Mouse (Mus musculus): ENCODE measurements around the gene Mipep. TPM values are rescaled to one million over a fixed set of nuclear protein-coding genes. Genes with fewer than 3 reads are reported as not detected.

Mipep gene
- polyA plus RNA-seq, 1 experiment from 2014 or later = 24.2 TPM

- no peak overlapping the region for H3K4me3 ChIP-seq (replicated peaks)
- H3K4me2 ChIP-seq = no peak overlapping the region
- H3K27ac ChIP-seq = no peak overlapping the region
- H3K4me1 ChIP-seq = peaks cover 5% of the 10 kb centered on the region
- H3K27me3 ChIP-seq = no peaks in the 10 kb centered on the region
- ATAC-seq (replicated peaks; ENCODE audit: low FRiP score) = no peak
- WGBS = 90% methylated on average over 8 of the region's 8 CpGs
- H3K9ac ChIP-seq = no peak overlapping the region
- H3K36me3 ChIP-seq = peaks cover 30% of the 10 kb centered on the region; the same call in 1 of the 2 replicates
- no peaks in the 10 kb centered on the region for H3K9me3 ChIP-seq (replicated peaks)
Observed at GRCm38 (mm10) chr14:60809881-60810280, 25.5 kb downstream of the Mipep start.

GRCm38 (mm10) chr14:60811547-60811946 is 27.2 kb downstream of the Mipep start:
- no peak for ATAC-seq (replicated peaks; ENCODE audit: low FRiP score)
- WGBS = 82% methylated on average over 4 of the region's 4 CpGs
- no peaks in the 10 kb centered on the region for H3K27me3 ChIP-seq
- H3K27ac ChIP-seq = no peak overlapping the region
- no peaks in the 10 kb centered on the region for H3K9me3 ChIP-seq (replicated peaks)
- H3K4me1 ChIP-seq = peaks cover 5% of the 10 kb centered on the region
- no peak overlapping the region for H3K4me2 ChIP-seq
- H3K4me3 ChIP-seq (replicated peaks) = no peak overlapping the region
- no peak overlapping the region for H3K9ac ChIP-seq
- H3K36me3 ChIP-seq = peaks cover 29% of the 10 kb centered on the region; the same call in 1 of the 2 replicates

- no peaks in the 10 kb centered on the region for H3K27me3 ChIP-seq
- 90% methylated on average over 5 of the region's 5 CpGs for WGBS
- H3K9ac ChIP-seq = no peak overlapping the region
- peaks cover 22% of the 10 kb centered on the region; the same call in 1 of the 2 replicates for H3K36me3 ChIP-seq
- no peak overlapping the region for H3K27ac ChIP-seq
- ATAC-seq (replicated peaks; ENCODE audit: low FRiP score) = no peak
- H3K4me1 ChIP-seq = no peaks in the 10 kb centered on the region
- no peak overlapping the region for H3K4me3 ChIP-seq (replicated peaks)
- no peak overlapping the region for H3K4me2 ChIP-seq
- no peaks in the 10 kb centered on the region for H3K9me3 ChIP-seq (replicated peaks)
Observed at GRCm38 (mm10) chr14:60815098-60815497, 30.7 kb downstream of the Mipep start.

GRCm38 (mm10) chr14:60818045-60818444 is 33.7 kb downstream of the Mipep start:
- Histone ChIP-seq H3K4me2 (no peak overlapping the region), H3K9me3 (replicated peaks) (no peaks in the 10 kb centered on the region), H3K9ac (no peak overlapping the region), H3K36me3 (peaks cover 13% of the 10 kb centered on the region; the same call in 1 of the 2 replicates), H3K27ac (no peak overlapping the region), H3K27me3 (no peaks in the 10 kb centered on the region), H3K4me3 (replicated peaks) (no peak overlapping the region), H3K4me1 (no peaks in the 10 kb centered on the region)
- 81% methylated on average over 5 of the region's 5 CpGs for WGBS
- no peak for ATAC-seq (replicated peaks; ENCODE audit: low FRiP score)

GRCm38 (mm10) chr14:60830096-60830495 is 45.7 kb downstream of the Mipep start:
- Histone ChIP-seq H3K27me3 (no peaks in the 10 kb centered on the region), H3K36me3 (peaks cover 36% of the 10 kb centered on the region), H3K4me2 (no peak overlapping the region), H3K4me1 (no peaks in the 10 kb centered on the region), H3K9me3 (replicated peaks) (no peaks in the 10 kb centered on the region; the same call in 1 of the 2 replicates), H3K9ac (no peak overlapping the region), H3K27ac (no peak overlapping the region), H3K4me3 (replicated peaks) (no peak overlapping the region)
- 91% methylated on average over 2 of the region's 2 CpGs for WGBS
- no peak for ATAC-seq (replicated peaks; ENCODE audit: low FRiP score)

GRCm38 (mm10) chr14:60836709-60837108 is 52.3 kb downstream of the Mipep start:
- H3K27ac ChIP-seq = no peak overlapping the region
- H3K4me1 ChIP-seq = 0 out of 2 replicates have a peak, but pooled peaks cover 2% of the 10 kb centered on the region
- H3K36me3 ChIP-seq = peaks cover 17% of the 10 kb centered on the region
- no peak overlapping the region for H3K4me3 ChIP-seq (replicated peaks)
- no peaks in the 10 kb centered on the region; the same call in 1 of the 2 replicates for H3K9me3 ChIP-seq (replicated peaks)
- no peak overlapping the region for H3K4me2 ChIP-seq
- no peaks in the 10 kb centered on the region for H3K27me3 ChIP-seq
- ATAC-seq (replicated peaks; ENCODE audit: low FRiP score) = no peak
- no peak overlapping the region for H3K9ac ChIP-seq
- WGBS = 88% methylated on average over 6 of the region's 6 CpGs

GRCm38 (mm10) chr14:60839654-60840053 is 55.3 kb downstream of the Mipep start:
- Histone ChIP-seq H3K4me2 (no peak overlapping the region), H3K36me3 (peaks cover 10% of the 10 kb centered on the region), H3K4me3 (replicated peaks) (no peak overlapping the region), H3K27me3 (no peaks in the 10 kb centered on the region), H3K9ac (no peak overlapping the region), H3K9me3 (replicated peaks) (no peaks in the 10 kb centered on the region), H3K4me1 (0 out of 2 replicates have a peak, but pooled peaks cover 2% of the 10 kb centered on the region), H3K27ac (no peak overlapping the region)
- 76% methylated on average over 8 of the region's 8 CpGs for WGBS
- no peak for ATAC-seq (replicated peaks; ENCODE audit: low FRiP score)

GRCm38 (mm10) chr14:60841977-60842659 is 57.7 kb downstream of the Mipep start:
- ATAC-seq (replicated peaks; ENCODE audit: low FRiP score) = no peak
- Histone ChIP-seq H3K9me3 (replicated peaks) (no peaks in the 10 kb centered on the region), H3K27ac (no peak overlapping the region), H3K4me1 (0 out of 2 replicates have a peak, but pooled peaks cover 2% of the 10 kb centered on the region), H3K36me3 (peaks cover 18% of the 10 kb centered on the region), H3K4me2 (no peak overlapping the region), H3K9ac (no peak overlapping the region), H3K4me3 (replicated peaks) (no peak overlapping the region), H3K27me3 (no peaks in the 10 kb centered on the region)
- WGBS = 66% methylated on average over 14 of the region's 14 CpGs

- Histone ChIP-seq H3K9me3 (replicated peaks) (no peaks in the 10 kb centered on the region), H3K36me3 (peaks cover 30% of the 10 kb centered on the region), H3K4me2 (no peak overlapping the region), H3K4me1 (0 out of 2 replicates have a peak, but pooled peaks cover 2% of the 10 kb centered on the region), H3K27me3 (no peaks in the 10 kb centered on the region), H3K4me3 (replicated peaks) (no peak overlapping the region), H3K27ac (no peak overlapping the region), H3K9ac (no peak overlapping the region)
- no peak for ATAC-seq (replicated peaks; ENCODE audit: low FRiP score)
- 81% methylated on average over 7 of the region's 7 CpGs for WGBS
Observed at GRCm38 (mm10) chr14:60843596-60843995, 59.2 kb downstream of the Mipep start.

GRCm38 (mm10) chr14:60845261-60846045 is 61.1 kb downstream of the Mipep start:
- Histone ChIP-seq H3K4me3 (replicated peaks) (no peak overlapping the region), H3K27me3 (no peaks in the 10 kb centered on the region), H3K4me1 (no peaks in the 10 kb centered on the region), H3K9ac (no peak overlapping the region), H3K9me3 (replicated peaks) (no peaks in the 10 kb centered on the region), H3K36me3 (peaks cover 47% of the 10 kb centered on the region), H3K4me2 (no peak overlapping the region), H3K27ac (no peak overlapping the region)
- 42% methylated on average over 10 of the region's 10 CpGs for WGBS
- ATAC-seq (replicated peaks; ENCODE audit: low FRiP score) = no peak

GRCm38 (mm10) chr14:60846174-60846573 is 61.8 kb downstream of the Mipep start:
- H3K4me1 ChIP-seq = no peaks in the 10 kb centered on the region
- H3K36me3 ChIP-seq = peaks cover 52% of the 10 kb centered on the region
- no peak overlapping the region for H3K27ac ChIP-seq
- no peak overlapping the region for H3K4me2 ChIP-seq
- H3K27me3 ChIP-seq = no peaks in the 10 kb centered on the region
- ATAC-seq (replicated peaks; ENCODE audit: low FRiP score) = no peak
- H3K9me3 ChIP-seq (replicated peaks) = no peaks in the 10 kb centered on the region
- no peak overlapping the region for H3K4me3 ChIP-seq (replicated peaks)
- WGBS = 87% methylated on average over 5 of the region's 5 CpGs
- H3K9ac ChIP-seq = no peak overlapping the region

- Histone ChIP-seq H3K9me3 (replicated peaks) (no peaks in the 10 kb centered on the region), H3K27ac (no peak overlapping the region), H3K4me2 (no peak overlapping the region), H3K27me3 (no peaks in the 10 kb centered on the region), H3K9ac (no peak overlapping the region), H3K4me3 (replicated peaks) (no peak overlapping the region), H3K4me1 (no peaks in the 10 kb centered on the region), H3K36me3 (peaks cover 58% of the 10 kb centered on the region)
- ATAC-seq (replicated peaks; ENCODE audit: low FRiP score) = no peak
- 89% methylated on average over 5 of the region's 5 CpGs for WGBS
Observed at GRCm38 (mm10) chr14:60848194-60848593, 63.8 kb downstream of the Mipep start.
